ENCODE assay signal across 13 mouse cellular contexts in genomic region chr6:100424788-100425403, GRCm38 (mm10).
DNase-seq lines count a peak whose midpoint lies in the region; ATAC-seq and TF ChIP-seq lines count a peak whose summit lies in the region.
"Had no signal": no experiment of that assay in that cellular context is flagged by ENCODE, and none has a peak within 500 bp of the region (broad histone marks: within the 10 kb centered on the region; RNA-seq: fewer than 3 reads in every experiment).

No protein-coding gene starts in this region.

- H3K4me2 ChIP-seq in myocyte (ENCODE audit: low read depth): peak overlapping the region; percentile 46
- H3K4me2 ChIP-seq in liver, postnatal 0 days (ENCODE audit: low read depth, low read length): no peak overlapping the region
- H3K4me2 ChIP-seq: limb, embryonic 13.5 days had no signal

- H3K4me3 ChIP-seq in myocyte: no peak overlapping the region
- no peak overlapping the region for H3K4me3 ChIP-seq in liver, postnatal 0 days (ENCODE audit: low read depth, low read length)
- H3K4me3 ChIP-seq: limb, embryonic 13.5 days; megakaryocyte, embryonic 14.5 days had no signal

- peaks cover 7% of the 10 kb centered on the region; the same call in 1 of the 2 replicates for H3K4me1 ChIP-seq in liver, postnatal 0 days (ENCODE audit: insufficient read depth)
- H3K4me1 ChIP-seq: megakaryocyte, embryonic 14.5 days had no signal

- no peak overlapping the region for H3K27ac ChIP-seq in liver, postnatal 0 days (ENCODE audit: low read depth)
- H3K27ac ChIP-seq: limb, embryonic 13.5 days had no signal

- no peak overlapping the region for H3K9ac ChIP-seq in liver, postnatal 0 days (replicated peaks)
- H3K9ac ChIP-seq: limb, embryonic 13.5 days had no signal

- 55% methylated on average over 12 of the region's 12 CpGs for WGBS in liver, postnatal 0 days (ENCODE audit: insufficient replicate concordance)

- peak; percentile 48 for ATAC-seq in granulocyte monocyte progenitor cell, adult 5-6 weeks (replicated peaks; ENCODE audit: poor library complexity, severe bottlenecking)
- ATAC-seq in liver, postnatal 0 days: no peak
- ATAC-seq: Patski had no signal

- TF ChIP-seq POLR2A in myocyte (IDR thresholded peaks at IDR 0.05; ENCODE audit: insufficient read length, low read depth): no peak

- no peak for TF ChIP-seq CTCF in liver, postnatal 0 days (IDR thresholded peaks at IDR 0.05; ENCODE audit: low read depth)

- DNase-seq in kidney, postnatal 14 days: peak; percentile 10
- DNase-seq in kidney, adult 18-20 months: no peak
- DNase-seq in MN1 (ENCODE audit: low spot score): peak; percentile 21
- DNase-seq in cerebellum, adult 8-10 months: no peak
- no peak for DNase-seq in frontal cortex, postnatal 25 days (ENCODE audit: low spot score in 2 of 2)
- DNase-seq in liver, postnatal 0 days: no peak
- DNase-seq: adrenal gland, postnatal 25 days; cerebellum, adult 18-20 months had no signal

- no peaks in the 10 kb centered on the region for H3K9me3 ChIP-seq in liver, postnatal 0 days (ENCODE audit: low read length)
- H3K9me3 ChIP-seq: limb, embryonic 13.5 days; megakaryocyte, embryonic 14.5 days had no signal

- no peak for TF ChIP-seq EP300 in liver, postnatal 0 days (IDR thresholded peaks at IDR 0.05; ENCODE audit: low read depth)

- no peaks in the 10 kb centered on the region for H3K79me2 ChIP-seq in myocyte (ENCODE audit: control insufficient read depth, insufficient read depth)

- no peak overlapping the region for H3ac ChIP-seq in myocyte (ENCODE audit: control insufficient read depth, insufficient read length)

- no peaks in the 10 kb centered on the region for H3K36me3 ChIP-seq in myocyte (ENCODE audit: control insufficient read depth, insufficient read depth)
- H3K36me3 ChIP-seq in liver, postnatal 0 days (replicated peaks; ENCODE audit: insufficient read depth, low read length): no peaks in the 10 kb centered on the region
- H3K36me3 ChIP-seq: limb, embryonic 13.5 days had no signal

- H3K27me3 ChIP-seq in myocyte (ENCODE audit: control insufficient read depth, insufficient read depth, insufficient read length): no peaks in the 10 kb centered on the region
- H3K27me3 ChIP-seq in liver, postnatal 0 days (ENCODE audit: insufficient read depth, low read length): no peaks in the 10 kb centered on the region

TF ChIP-seq in myocyte, 11 proteins besides CTCF, POLR2A, EP300 and RAD21:
- no peak for TF ChIP-seq SRF (IDR thresholded peaks at IDR 0.05; ENCODE audit: control insufficient read depth, insufficient read length, low read depth)
- peak; percentile 83 for TF ChIP-seq CEBPB (IDR thresholded peaks at IDR 0.05; ENCODE audit: insufficient read depth, poor library complexity, severe bottlenecking)

Comparison
In these comparisons a context has a peak if more than half of its experiments do, and no peak if none do; other contexts are left out.
1. DNase-seq: peak in kidney, postnatal 14 days (single experiment) and MN1 (single experiment); none in kidney, adult 18-20 months (single experiment), cerebellum, adult 8-10 months (single experiment), frontal cortex, postnatal 25 days (0 of 2) and liver, postnatal 0 days (single experiment).